Mouse (Mus musculus) embryonic facial prominence, embryonic 13.5 days (tissue): ENCODE data around the gene 9930022D16Rik. TPM values are rescaled to one million over a fixed set of nuclear protein-coding genes. Genes with fewer than 3 reads are reported as not detected.

Source experiments
- ATAC-seq: fragments of 200-750 bp; cut with Nextera tagmentation; 2 replicates; pipeline ENCODE4 v1.8.0; 2017; ENCODE audit warnings: low read depth; ENCODE audit not compliant: insufficient number of reproducible peaks, insufficient read depth, low FRiP score, low TSS enrichment
- H3K27ac ChIP-seq: fragments of 300-500 bp; sonication (generic); 2 replicates; pipeline ENCODE4 v1.5.1; 2015; ENCODE audit warnings: moderate library complexity, mild to moderate bottlenecking, inconsistent platforms
- H3K27me3 ChIP-seq: fragments of 300-500 bp; sonication (generic); 2 replicates; pipeline ENCODE4 v1.6.1; 2015; ENCODE audit warnings: mild to moderate bottlenecking, inconsistent platforms
- H3K36me3 ChIP-seq: fragments of 300-500 bp; sonication (generic); 2 replicates; pipeline ENCODE4 v1.6.1; 2015; ENCODE audit warnings: mild to moderate bottlenecking, inconsistent platforms
- H3K4me1 ChIP-seq: fragments of 300-500 bp; sonication (generic); 2 replicates; pipeline ENCODE4 v1.6.1; 2015; ENCODE audit warnings: inconsistent platforms
- H3K4me2 ChIP-seq: fragments of 300-500 bp; sonication (generic); 2 replicates; pipeline ENCODE4 v1.6.1; 2015; ENCODE audit warnings: moderate library complexity, mild to moderate bottlenecking, inconsistent platforms
- H3K4me3 ChIP-seq: fragments of 300-500 bp; sonication (generic); 2 replicates; pipeline ENCODE4 v1.5.1; 2015; ENCODE audit warnings: mild to moderate bottlenecking, inconsistent platforms
- H3K9ac ChIP-seq: fragments of 300-500 bp; sonication (generic); 2 replicates; pipeline ENCODE4 v1.6.1; 2015; ENCODE audit warnings: mild to moderate bottlenecking, inconsistent platforms
- H3K9me3 ChIP-seq: fragments of 300-500 bp; sonication (generic); 2 replicates; pipeline ENCODE4 v1.6.1; 2016; ENCODE audit warnings: inconsistent platforms
- WGBS: fragments of 180-500 bp; shearing (Covaris S2); methylation state at CpG from one replicate; pipeline ENCODE4 v1.1.7; 2015; ENCODE audit warnings: mixed read lengths; 5-methylcytosine and 5-hydroxymethylcytosine counted together
- microRNA-seq: library from miRNA; unstranded; fragments of <30 nt; microRNA quantifications from one replicate; pipeline ENCODE4, GENCODE M21; 2016
- polyA plus RNA-seq: library from polyadenylated mRNA; unstranded; fragments of >200 nt; fragmentation: Nextera tagmentation; extraction: Ambion mirVana; gene quantifications from 2 replicates; pipeline ENCODE4 v1.2.1, GENCODE M21; 2015

9930022D16Rik gene
- polyA plus RNA-seq, 1 experiment from 2014 or later = not detected

- no peaks in the 10 kb centered on the region for H3K36me3 ChIP-seq
- no peak overlapping the region for H3K9ac ChIP-seq
- H3K9me3 ChIP-seq = no peaks in the 10 kb centered on the region
- 94% methylated on average over 11 of the region's 11 CpGs for WGBS
- no peak overlapping the region for H3K4me3 ChIP-seq
- H3K4me1 ChIP-seq = no peaks in the 10 kb centered on the region
- H3K27ac ChIP-seq = no peak overlapping the region
- no peak for ATAC-seq
- H3K4me2 ChIP-seq = no peak overlapping the region
- H3K27me3 ChIP-seq = no peaks in the 10 kb centered on the region
Observed at GRCm38 (mm10) chr11:109458165-109458564, 44.4 kb downstream of the 9930022D16Rik start.

GRCm38 (mm10) chr11:109460586-109460985 lies 46.9 kb downstream of the 9930022D16Rik start:
- Histone ChIP-seq H3K4me2 (no peak overlapping the region), H3K9me3 (no peaks in the 10 kb centered on the region), H3K9ac (no peak overlapping the region), H3K4me3 (no peak overlapping the region), H3K27ac (no peak overlapping the region), H3K36me3 (no peaks in the 10 kb centered on the region), H3K4me1 (no peaks in the 10 kb centered on the region), H3K27me3 (no peaks in the 10 kb centered on the region)
- 68% methylated on average over 5 of the region's 5 CpGs for WGBS
- ATAC-seq = no peak

GRCm38 (mm10) chr11:109465068-109465467 lies 51.4 kb downstream of the 9930022D16Rik start:
- Histone ChIP-seq H3K9me3 (no peaks in the 10 kb centered on the region), H3K4me2 (no peak overlapping the region), H3K4me3 (no peak overlapping the region), H3K36me3 (no peaks in the 10 kb centered on the region), H3K27ac (no peak overlapping the region), H3K9ac (no peak overlapping the region), H3K4me1 (no peaks in the 10 kb centered on the region), H3K27me3 (no peaks in the 10 kb centered on the region; the same call in 1 of the 2 replicates)
- 90% methylated on average over 4 of the region's 4 CpGs for WGBS
- ATAC-seq = no peak

GRCm38 (mm10) chr11:109466987-109467386 lies 53.3 kb downstream of the 9930022D16Rik start:
- peaks cover 18% of the 10 kb centered on the region for H3K27me3 ChIP-seq
- H3K4me2 ChIP-seq = no peak overlapping the region
- ATAC-seq = no peak
- H3K9ac ChIP-seq = no peak overlapping the region
- H3K36me3 ChIP-seq = no peaks in the 10 kb centered on the region
- H3K4me1 ChIP-seq = peaks cover 14% of the 10 kb centered on the region
- no peaks in the 10 kb centered on the region for H3K9me3 ChIP-seq
- H3K4me3 ChIP-seq = no peak overlapping the region
- WGBS = 83% methylated on average over 8 of the region's 8 CpGs
- H3K27ac ChIP-seq = no peak overlapping the region

GRCm38 (mm10) chr11:109468133-109468532 lies 54.4 kb downstream of the 9930022D16Rik start:
- no peak overlapping the region for H3K27ac ChIP-seq
- H3K36me3 ChIP-seq = no peaks in the 10 kb centered on the region
- H3K4me2 ChIP-seq = no peak overlapping the region
- H3K27me3 ChIP-seq = peaks cover 23% of the 10 kb centered on the region
- H3K9ac ChIP-seq = no peak overlapping the region
- peaks cover 20% of the 10 kb centered on the region for H3K4me1 ChIP-seq
- WGBS = 92% methylated on average over 5 of the region's 5 CpGs
- ATAC-seq = no peak
- no peaks in the 10 kb centered on the region for H3K9me3 ChIP-seq
- no peak overlapping the region for H3K4me3 ChIP-seq

Small RNA genes within 50 kb of the gene (microRNA-seq; reads per million reads assigned to microRNA genes)
- gene Gm25540 = not detected

Other genes starting within 250 kb of the 9930022D16Rik start
- gene Rgs9, start 115.8 kb upstream of the 9930022D16Rik start, polyA plus RNA-seq = 2.1 and 3.0 TPM in 2 replicates
- gene Gna13, start 51.1 kb upstream of the 9930022D16Rik start, polyA plus RNA-seq = 21.4 and 22.1 TPM in 2 replicates
- gene Amz2, start 12.0 kb downstream of the 9930022D16Rik start, polyA plus RNA-seq = 48.4 and 53.6 TPM in 2 replicates
- gene Arsg, start 59.5 kb downstream of the 9930022D16Rik start, polyA plus RNA-seq = 3.3 and 3.4 TPM in 2 replicates
- gene Slc16a6, start 59.7 kb downstream of the 9930022D16Rik start, polyA plus RNA-seq = 3.6 and 4.4 TPM in 2 replicates
- gene Wipi1, start 198.1 kb downstream of the 9930022D16Rik start, polyA plus RNA-seq = 53.5 and 55.5 TPM in 2 replicates
- 324 and 370 TPM in 2 replicates for gene Prkar1a, start 235.5 kb downstream of the 9930022D16Rik start, polyA plus RNA-seq